Mouse (Mus musculus) MEL (cell line): Measurements from ENCODE around the gene Tsen15. TPM values are rescaled to one million over a fixed set of nuclear protein-coding genes. Genes with fewer than 3 reads are reported as not detected.

Experiments
- DNase-seq: peaks from one replicate; pipeline ENCODE4 v3.0.0; 2011; ENCODE audit warnings: low read depth, low spot score
- H3K27ac ChIP-seq: 2 replicates; pipeline ENCODE4 v1.5.1; 2012; ENCODE audit warnings: low read depth, mild to moderate bottlenecking, control low read depth, low read length, moderate library complexity; ENCODE audit not compliant: control insufficient read depth
- H3K27me3 ChIP-seq, 2 experiments: fragments of 150-350 bp in 1 of 2; sonication (generic) in 1 of 2; 2 replicates each; pipeline ENCODE4 v1.6.1; 2012; ENCODE audit warnings: low read length in 2 of 2, mild to moderate bottlenecking in 2 of 2, improper control_type of control experiment in 1 of 2, moderate library complexity in 1 of 2; ENCODE audit not compliant: insufficient read depth in 2 of 2, control insufficient read depth in 1 of 2
- H3K36me3 ChIP-seq, 2 experiments: 2 replicates each; pipeline ENCODE4 v1.6.1; 2012 to 2014; ENCODE audit warnings: low read length in 2 of 2, improper control_type of control experiment in 1 of 2, inconsistent platforms in 1 of 2, mild to moderate bottlenecking in 1 of 2; ENCODE audit not compliant: insufficient read depth in 2 of 2, control insufficient read depth in 1 of 2
- H3K4me1 ChIP-seq, 2 experiments: fragments of 150-350 bp in 1 of 2; sonication (generic) in 1 of 2; 2 replicates each; pipeline ENCODE4 v1.6.1; 2012; ENCODE audit warnings: low read length in 2 of 2, improper control_type of control experiment in 1 of 2, mild to moderate bottlenecking in 1 of 2; ENCODE audit not compliant: insufficient read depth in 2 of 2, control insufficient read depth in 1 of 2
- H3K4me3 ChIP-seq, 2 experiments: fragments of 150-350 bp in 1 of 2; sonication (generic) in 1 of 2; 2 replicates each; pipeline ENCODE4 v1.5.1; 2012; ENCODE audit warnings: low read depth in 2 of 2, low read length in 2 of 2, mild to moderate bottlenecking in 2 of 2, moderate library complexity in 2 of 2, control low read depth in 1 of 2, improper control_type of control experiment in 1 of 2; ENCODE audit not compliant: control insufficient read depth in 1 of 2, insufficient read depth in 1 of 2
- H3K79me2 ChIP-seq: 2 replicates; pipeline ENCODE4 v1.6.1; 2012; ENCODE audit warnings: mild to moderate bottlenecking, low read length, moderate library complexity; ENCODE audit not compliant: control insufficient read depth, poor library complexity, insufficient read depth
- H3K9ac ChIP-seq: 2 replicates; pipeline ENCODE4 v1.6.1; 2012; ENCODE audit warnings: low read depth, mild to moderate bottlenecking, control low read depth, low read length, moderate library complexity; ENCODE audit not compliant: control insufficient read depth, poor library complexity, severe bottlenecking
- H3K9me3 ChIP-seq: fragments of 150-350 bp; sonication (generic); replicated peaks from 2 replicates; pipeline ENCODE4 v1.6.1; 2012; ENCODE audit warnings: mild to moderate bottlenecking, low read length, improper control_type of control experiment, moderate library complexity; ENCODE audit not compliant: insufficient read depth
- BHLHE40 ChIP-seq: IDR thresholded peaks from 2 replicates; pipeline ENCODE4 v1.6.1; 2012; ENCODE audit warnings: low read depth, mild to moderate bottlenecking, inconsistent platforms, low read length, improper control_type of control experiment, borderline replicate concordance
- CHD1 ChIP-seq: IDR thresholded peaks from 2 replicates; pipeline ENCODE4 v1.6.1; 2012; ENCODE audit warnings: low read depth, mild to moderate bottlenecking, inconsistent platforms, low read length, improper control_type of control experiment
- E2F4 ChIP-seq: IDR thresholded peaks from 2 replicates; pipeline ENCODE4 v1.6.1; 2011; ENCODE audit warnings: low read depth, low read length, improper control_type of control experiment, borderline replicate concordance
- ELF1 ChIP-seq: IDR thresholded peaks from 2 replicates; pipeline ENCODE4 v1.6.1; 2014; ENCODE audit warnings: low read depth, mild to moderate bottlenecking, inconsistent platforms, low read length, improper control_type of control experiment, moderate library complexity
- EP300 ChIP-seq, 2 experiments: IDR thresholded peaks; 2 replicates each; pipeline ENCODE4 v1.6.1; 2011; ENCODE audit warnings: improper control_type of control experiment in 2 of 2, low read length in 2 of 2, low read depth in 1 of 2, mild to moderate bottlenecking in 1 of 2
- ETS1 ChIP-seq: IDR thresholded peaks from 2 replicates; pipeline ENCODE4 v1.6.1; 2012; ENCODE audit warnings: low read depth, mild to moderate bottlenecking, inconsistent platforms, low read length, improper control_type of control experiment, moderate library complexity
- GATA1 ChIP-seq: IDR thresholded peaks from 2 replicates; pipeline ENCODE4 v1.6.1; 2011; ENCODE audit warnings: low read depth, low read length, improper control_type of control experiment
- HCFC1 ChIP-seq: IDR thresholded peaks from 2 replicates; pipeline ENCODE4 v1.6.1; 2012; ENCODE audit warnings: low read depth, mild to moderate bottlenecking, inconsistent platforms, low read length, improper control_type of control experiment, moderate library complexity
- MAFK ChIP-seq: IDR thresholded peaks from 2 replicates; pipeline ENCODE4 v1.6.1; 2011; ENCODE audit warnings: low read depth, mild to moderate bottlenecking, low read length, improper control_type of control experiment, borderline replicate concordance
- MAZ ChIP-seq: IDR thresholded peaks from 2 replicates; pipeline ENCODE4 v1.6.1; 2012; ENCODE audit warnings: low read depth, mild to moderate bottlenecking, inconsistent platforms, low read length, improper control_type of control experiment
- MYB ChIP-seq: IDR thresholded peaks from 2 replicates; pipeline ENCODE4 v1.6.1; 2011; ENCODE audit warnings: mild to moderate bottlenecking, low read depth, low read length, improper control_type of control experiment
- MYC ChIP-seq: IDR thresholded peaks from 2 replicates; pipeline ENCODE4 v1.6.1; 2011; ENCODE audit warnings: low read depth, mild to moderate bottlenecking, low read length, improper control_type of control experiment, moderate library complexity
- POLR2AphosphoS2 ChIP-seq: IDR thresholded peaks from 2 replicates; pipeline ENCODE4 v1.6.1; 2011; ENCODE audit warnings: low read length, improper control_type of control experiment
- POLR2AphosphoS5 ChIP-seq: IDR thresholded peaks from 2 replicates; pipeline ENCODE4 v1.6.1; 2012; ENCODE audit warnings: low read depth, borderline replicate concordance, mild to moderate bottlenecking, inconsistent platforms, low read length, moderate library complexity, mixed read lengths
- RCOR1 ChIP-seq: IDR thresholded peaks from 2 replicates; pipeline ENCODE4 v1.6.1; 2012; ENCODE audit warnings: low read depth, mild to moderate bottlenecking, inconsistent platforms, low read length, improper control_type of control experiment
- SIN3A ChIP-seq: IDR thresholded peaks from 2 replicates; pipeline ENCODE4 v1.6.1; 2012; ENCODE audit warnings: low read length, improper control_type of control experiment, inconsistent platforms
- SMC3 ChIP-seq: IDR thresholded peaks from 2 replicates; pipeline ENCODE4 v1.6.1; 2011; ENCODE audit warnings: low read depth, low read length, improper control_type of control experiment
- TCF12 ChIP-seq: IDR thresholded peaks from 2 replicates; pipeline ENCODE4 v1.6.1; 2014; ENCODE audit warnings: low read depth, mild to moderate bottlenecking, inconsistent platforms, low read length, improper control_type of control experiment, moderate library complexity
- UBTF ChIP-seq: IDR thresholded peaks from 2 replicates; pipeline ENCODE4 v1.6.1; 2012; ENCODE audit warnings: low read depth, mild to moderate bottlenecking, inconsistent platforms, low read length, improper control_type of control experiment, moderate library complexity, borderline replicate concordance; ENCODE audit not compliant: insufficient read depth
- USF1 ChIP-seq: IDR thresholded peaks from 2 replicates; pipeline ENCODE4 v1.6.1; 2014; ENCODE audit warnings: low read depth, mild to moderate bottlenecking, inconsistent platforms, low read length, improper control_type of control experiment, moderate library complexity
- USF2 ChIP-seq, 2 experiments: IDR thresholded peaks; 2 replicates each; pipeline ENCODE4 v1.6.1; 2011 to 2012; ENCODE audit warnings: improper control_type of control experiment in 2 of 2, low read length in 2 of 2, borderline replicate concordance in 1 of 2, inconsistent platforms in 1 of 2, low read depth in 1 of 2, mild to moderate bottlenecking in 1 of 2; ENCODE audit not compliant: insufficient read depth in 1 of 2
- ZC3H11A ChIP-seq: IDR thresholded peaks from 2 replicates; pipeline ENCODE4 v1.6.1; 2012; ENCODE audit warnings: low read depth, mild to moderate bottlenecking, inconsistent platforms, low read length, improper control_type of control experiment
- ZNF384 ChIP-seq: IDR thresholded peaks from 2 replicates; pipeline ENCODE4 v1.6.1; 2012; ENCODE audit warnings: low read depth, mild to moderate bottlenecking, inconsistent platforms, low read length, improper control_type of control experiment
- polyA plus RNA-seq, 2 experiments: library from polyadenylated mRNA; stranded (reverse) in 1 of 2; unstranded in 1 of 2; fragments of >175 nt in 1 of 2; fragments of >200 nt in 1 of 2; gene quantifications; 2 replicates each; pipeline versions ENCODE4 v1.2.1 to v1.2.4; 2012; ENCODE audit warnings: low replicate concordance in 2 of 2, low read depth in 1 of 2; ENCODE audit not compliant: insufficient read length in 2 of 2, insufficient read depth in 1 of 2, missing spikeins in 1 of 2
- total RNA-seq: library from RNA; depleted of rRNA; stranded (reverse); fragments of 300-350 nt; gene quantifications from 2 replicates; pipeline ENCODE4 v1.2.3, GENCODE M21; 2012

Tsen15 gene
- total and polyA plus RNA-seq, 3 experiments, result 66.8 to 194 (median 68.3) TPM

DNA sequence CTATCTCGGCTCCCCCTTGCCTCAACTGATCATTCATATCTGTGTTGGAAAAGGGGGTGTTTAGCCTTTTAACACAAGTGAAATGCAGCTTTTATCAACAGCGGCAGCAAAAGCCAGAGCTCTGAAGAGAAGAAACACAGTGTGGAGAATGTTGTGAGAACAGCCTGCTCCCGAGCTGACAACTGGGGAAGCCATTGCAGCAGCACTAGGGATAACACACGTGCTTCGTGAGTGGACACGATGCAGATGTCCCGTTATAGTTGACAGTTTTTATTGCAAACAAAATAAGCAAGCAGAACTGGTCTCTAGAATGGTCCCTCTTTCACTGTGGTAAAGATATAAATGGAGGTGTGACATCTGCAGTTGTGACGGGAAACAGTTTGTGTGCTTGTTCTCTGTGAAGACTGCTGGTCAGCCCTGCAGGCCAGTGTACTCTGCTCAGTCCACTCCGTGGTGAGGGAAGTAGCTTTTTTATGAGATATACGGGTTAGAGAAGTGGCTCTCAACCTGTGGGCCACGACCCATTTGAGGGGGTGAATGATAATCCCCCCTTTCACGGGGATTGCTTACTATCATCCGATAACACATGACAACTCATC lies 29.9 kb upstream of the Tsen15 start:
- Histone ChIP-seq H3K36me3 (no peaks in the 10 kb centered on the region), H3K79me2 (no peaks in the 10 kb centered on the region), H3K9ac (no peak overlapping the region)

DNA sequence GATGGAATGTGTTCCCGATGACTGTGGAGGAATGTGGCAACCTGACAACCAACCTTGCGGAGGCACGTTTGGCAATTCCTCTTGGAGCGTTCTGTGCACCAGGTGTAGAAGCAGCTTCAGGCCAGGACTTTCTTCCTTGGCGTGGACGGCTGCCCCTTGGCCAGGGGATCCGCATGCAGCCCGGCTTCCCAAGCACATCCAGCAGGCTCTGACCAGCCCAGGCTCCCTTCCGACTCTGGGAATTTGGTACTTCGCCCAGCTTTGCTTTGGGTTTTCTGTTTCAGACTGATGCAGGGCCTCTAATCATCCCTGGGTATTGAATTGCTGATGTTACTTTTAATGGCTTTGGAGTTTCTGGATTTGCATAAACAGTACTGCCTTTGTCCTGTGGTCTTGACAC lies 28.0 kb upstream of the Tsen15 start:
- Histone ChIP-seq H3K9ac (no peak overlapping the region), H3K4me1 (no peaks in the 10 kb centered on the region), H3K36me3 (no peaks in the 10 kb centered on the region), H3K79me2 (no peaks in the 10 kb centered on the region), H3K9me3 (no peaks in the 10 kb centered on the region)
- no peak for DNase-seq
- TF ChIP-seq ELF1 (no peak), E2F4 (no peak), ZNF384 (no peak), TCF12 (no peak), SMC3 (no peak), EP300 (IDR thresholded peaks at IDR 0.05; ENCODE audit: low read depth in 1 of 2, low read length in 2 of 2) (no peak), POLR2AphosphoS2 (no peak), HCFC1 (no peak), ZC3H11A (no peak), BHLHE40 (no peak), UBTF (no peak), CHD1 (no peak), MAZ (no peak), RCOR1 (no peak), MYC (no peak)
- TF ChIP-seq, all 39 proteins: peak for 0
- Histone ChIP-seq H3K4me3 (no peak overlapping the region), H3K27me3 (peaks cover 5 to 6% of the 10 kb centered on the region in 2 experiments; a peak in 3 of 4 replicates), H3K27ac (no peak overlapping the region)

More for the DNA sequence above, 29.9 kb upstream of the Tsen15 start:
- no peak for DNase-seq
- H3K4me1 ChIP-seq, result no peaks in the 10 kb centered on the region
- TF ChIP-seq SIN3A (no peak), MAZ (no peak), MAFK (no peak), USF1 (no peak), ETS1 (no peak), MYB (no peak), EP300 (IDR thresholded peaks at IDR 0.05; ENCODE audit: low read depth in 1 of 2, low read length in 2 of 2) (no peak), POLR2AphosphoS5 (no peak), SMC3 (no peak), GATA1 (no peak), E2F4 (no peak), USF2 (IDR thresholded peaks at IDR 0.05; ENCODE audit: borderline replicate concordance in 1 of 2, insufficient read depth in 1 of 2, low read depth in 1 of 2, low read length in 2 of 2) (no peak), TCF12 (no peak), RCOR1 (no peak), MYC (no peak)
- no peak overlapping the region for H3K4me3 ChIP-seq
- peaks cover 6 to 9% of the 10 kb centered on the region in 2 experiments; a peak in 3 of 4 replicates for H3K27me3 ChIP-seq
- no peaks in the 10 kb centered on the region for H3K9me3 ChIP-seq
- H3K27ac ChIP-seq, result no peak overlapping the region
